Mouse (Mus musculus) CH12F3 (cell line): ENCODE data around the gene Srxn1.

ENCODE experiments used
- in situ Hi-C: fragments of 300-500 bp; cut with MboI; formaldehyde crosslinking; loops from 2 replicates; pipeline ENCODE4 v1.14.3; 2020; ENCODE audit warnings: low sequenced_read_pairs

Srxn1 gene

DNA sequence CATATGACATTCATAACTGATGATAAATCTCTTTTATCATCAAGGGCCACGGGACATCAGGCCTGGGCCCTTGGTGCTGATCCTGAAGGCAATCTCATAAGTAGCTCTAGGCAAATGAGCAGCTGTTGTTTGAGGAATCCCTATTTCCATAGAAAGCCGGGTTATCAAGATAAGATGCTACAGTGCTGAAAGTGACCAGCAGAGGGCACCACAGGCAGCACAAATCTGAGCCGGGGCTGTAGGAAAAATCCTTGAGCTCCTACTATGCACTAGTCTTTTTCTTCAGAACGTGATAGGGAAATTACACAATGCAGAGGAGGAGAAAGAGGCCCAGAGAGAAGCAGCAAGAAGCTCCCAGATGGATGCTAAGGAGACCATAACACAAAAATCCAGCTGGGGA, 16.2 kb upstream of the Srxn1 start:
- in situ Hi-C loops = no loop called here

DNA sequence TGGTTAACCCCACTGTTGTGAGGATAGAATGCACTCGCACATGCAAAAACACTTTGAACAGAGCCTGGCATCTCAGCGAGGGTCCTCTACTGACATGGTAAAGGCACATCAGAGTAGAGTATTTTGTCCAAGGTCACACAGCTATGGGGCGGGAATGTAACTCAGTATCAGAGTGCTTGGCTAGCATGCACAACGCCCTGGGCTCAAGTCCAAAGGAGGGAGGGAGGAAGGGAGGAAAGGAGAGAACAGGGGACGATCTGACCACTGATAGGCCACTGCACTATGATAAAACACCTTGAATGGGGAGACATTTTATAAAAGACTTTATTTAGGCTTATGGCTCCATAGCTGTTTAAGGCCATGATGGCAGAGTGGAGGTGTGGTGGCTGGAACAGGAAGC, 15.7 kb upstream of the Srxn1 start:
- in situ Hi-C loops = no loop called here

DNA sequence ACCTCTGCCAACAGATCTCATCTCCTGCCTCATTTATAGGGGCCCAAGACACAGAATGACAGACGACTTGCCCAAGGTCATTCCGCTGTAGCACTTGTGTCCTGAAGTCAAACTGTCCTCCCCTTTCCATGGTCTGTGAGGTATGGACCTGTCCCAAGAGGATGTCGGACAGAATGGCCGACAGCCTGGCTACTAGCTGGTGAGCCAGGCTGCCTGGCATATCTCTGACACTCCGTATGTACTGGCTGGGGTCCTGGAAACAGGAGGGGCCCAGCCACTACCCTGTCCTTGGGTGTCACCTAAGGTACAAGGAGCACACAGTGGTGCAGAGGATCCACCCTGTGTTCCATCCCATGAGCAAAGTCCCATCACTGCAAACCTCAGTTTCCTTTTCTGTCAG, 14.8 kb upstream of the Srxn1 start:
- in situ Hi-C loops = no loop called here

DNA sequence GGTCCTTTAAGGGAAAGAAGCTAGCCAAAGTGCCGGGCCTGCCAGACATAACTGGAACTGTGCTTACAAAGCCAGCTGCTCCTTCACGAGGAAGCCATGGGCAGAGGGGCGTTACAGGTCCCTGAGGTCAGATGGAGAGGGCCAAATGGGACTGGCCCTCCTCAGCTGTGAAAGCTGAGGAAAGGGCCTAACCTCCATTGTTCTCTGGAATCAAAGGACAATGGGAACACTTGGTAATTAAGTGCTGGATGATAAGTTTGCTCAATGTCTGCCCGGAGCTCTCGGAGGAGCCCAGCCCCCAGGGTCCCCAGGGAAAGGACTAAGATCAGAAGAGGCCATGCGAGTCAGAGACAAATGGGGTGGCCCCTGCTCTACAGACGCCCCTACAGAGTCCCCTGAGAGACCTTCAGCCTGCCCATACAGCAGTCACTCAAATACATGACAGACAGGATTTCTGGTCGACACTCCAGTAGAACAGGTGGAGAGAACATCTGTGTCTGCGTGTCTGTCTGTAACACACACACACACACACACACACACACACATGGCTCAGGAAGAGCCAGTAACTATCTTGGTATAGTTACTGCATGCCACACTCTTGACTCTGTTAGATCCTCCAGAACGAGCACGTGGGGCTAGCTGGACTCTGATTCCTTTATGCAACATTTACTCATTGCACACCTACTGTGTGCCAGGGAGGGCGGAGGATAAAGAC, 13.8 kb upstream of the Srxn1 start:
- in situ Hi-C loops = no loop called here

DNA sequence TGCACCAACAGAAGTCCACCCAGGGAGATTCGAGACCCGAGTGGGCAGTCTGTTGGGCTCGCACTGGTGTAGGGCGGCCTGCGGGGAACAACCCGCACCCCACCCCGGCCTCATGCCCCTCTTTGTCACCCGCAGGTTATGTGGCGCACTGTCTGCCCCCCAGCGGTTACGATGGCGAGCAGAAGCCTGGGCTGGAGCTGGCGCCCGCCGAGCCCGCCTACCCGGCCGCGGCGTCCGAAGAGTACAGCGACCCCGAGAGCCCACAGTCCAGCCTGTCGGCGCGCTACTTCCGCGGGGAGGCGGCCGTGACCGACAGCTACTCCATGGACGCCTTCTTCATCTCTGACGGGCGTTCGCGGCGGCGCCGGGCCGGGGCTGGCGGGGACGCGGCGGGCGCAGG, 12.4 kb upstream of the Srxn1 start:
- in situ Hi-C loops = no loop called here

DNA sequence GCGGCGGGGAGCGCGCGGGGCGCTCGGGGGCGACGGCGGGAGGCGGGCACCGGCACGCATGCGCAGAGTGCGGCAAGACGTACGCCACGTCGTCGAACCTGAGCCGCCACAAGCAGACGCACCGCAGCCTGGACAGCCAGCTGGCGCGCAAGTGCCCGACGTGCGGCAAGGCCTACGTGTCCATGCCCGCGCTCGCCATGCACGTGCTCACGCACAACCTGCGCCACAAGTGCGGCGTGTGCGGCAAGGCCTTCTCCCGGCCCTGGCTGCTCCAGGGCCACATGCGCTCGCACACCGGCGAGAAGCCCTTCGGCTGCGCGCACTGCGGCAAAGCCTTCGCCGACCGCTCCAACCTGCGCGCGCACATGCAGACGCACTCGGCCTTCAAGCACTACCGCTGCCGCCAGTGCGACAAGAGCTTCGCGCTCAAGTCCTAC, 11.9 kb upstream of the Srxn1 start:
- in situ Hi-C loops = no loop called here

DNA sequence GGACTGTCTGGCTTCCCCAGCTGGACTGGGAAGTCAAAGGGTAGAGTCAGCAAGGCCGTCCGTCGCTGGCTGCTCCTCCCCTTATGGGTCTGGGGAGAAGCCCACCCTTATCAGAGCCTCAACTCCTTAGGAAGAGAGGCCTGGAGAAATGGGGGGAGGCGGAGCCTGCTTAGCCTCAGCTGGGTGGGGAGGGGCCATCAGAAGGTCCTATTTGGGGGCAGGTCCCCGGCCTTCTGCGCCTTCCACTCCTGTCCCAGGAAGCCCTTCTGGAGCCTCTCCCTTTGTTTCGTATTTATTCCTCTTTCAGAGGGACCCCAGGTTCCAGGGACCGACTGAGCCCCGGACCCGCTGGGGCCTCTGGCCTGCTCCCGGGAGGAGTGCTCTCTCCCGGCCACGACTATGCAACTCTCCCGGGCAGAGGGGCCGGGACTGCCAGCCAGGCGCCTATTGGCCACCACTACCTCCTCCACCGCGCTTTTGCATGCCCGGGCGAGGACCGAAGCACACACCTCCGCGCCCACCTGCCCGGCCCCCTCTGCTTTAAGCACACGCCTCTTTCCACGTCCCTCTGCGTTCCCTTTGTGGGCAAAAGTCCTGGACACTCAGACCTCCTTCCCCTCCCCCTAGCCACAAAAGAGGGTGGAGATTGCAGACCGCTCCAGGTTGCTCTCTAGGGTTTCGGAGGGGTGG, 10.3 kb upstream of the Srxn1 start:
- in situ Hi-C loops = no loop called here

DNA sequence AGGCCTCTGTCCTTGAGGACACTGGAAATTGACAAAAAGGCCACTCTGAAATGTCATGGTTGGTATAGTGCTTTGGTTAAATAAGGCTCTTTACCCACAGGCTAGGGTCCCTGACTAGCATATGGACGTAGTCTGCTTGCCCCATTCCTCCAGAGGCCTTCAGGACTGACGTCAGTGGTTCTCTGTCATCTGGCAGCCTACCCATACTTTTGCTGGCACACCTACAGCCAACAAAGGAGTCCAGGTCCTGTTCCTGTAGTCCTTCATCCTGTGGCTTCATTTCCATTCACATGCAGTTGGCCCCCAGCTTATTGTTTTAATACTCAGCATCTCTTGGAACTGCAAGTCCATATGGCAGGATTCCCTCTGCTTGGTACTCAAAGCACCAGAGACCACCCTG, 8.4 kb upstream of the Srxn1 start:
- in situ Hi-C loops = no loop called here

DNA sequence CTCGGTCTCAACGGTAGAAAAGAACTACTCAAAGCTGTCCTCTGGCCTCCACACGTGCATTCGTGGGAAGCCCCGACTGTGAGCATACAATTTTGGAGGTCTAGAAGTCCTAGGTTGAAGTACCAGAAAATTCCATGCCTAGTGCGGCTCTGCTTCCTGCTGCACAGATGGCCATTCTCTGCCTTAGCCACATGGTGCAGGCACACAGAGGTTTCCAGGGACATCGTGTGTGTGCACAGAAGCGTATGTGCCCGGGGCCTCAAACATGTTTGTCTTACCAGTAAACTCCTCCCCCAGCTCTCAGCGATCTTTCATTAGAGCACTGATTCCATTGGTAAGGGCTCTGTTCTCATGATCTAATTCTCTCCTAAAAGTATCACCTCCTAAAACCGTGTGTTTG, 7.4 kb upstream of the Srxn1 start:
- in situ Hi-C loops = no loop called here

DNA sequence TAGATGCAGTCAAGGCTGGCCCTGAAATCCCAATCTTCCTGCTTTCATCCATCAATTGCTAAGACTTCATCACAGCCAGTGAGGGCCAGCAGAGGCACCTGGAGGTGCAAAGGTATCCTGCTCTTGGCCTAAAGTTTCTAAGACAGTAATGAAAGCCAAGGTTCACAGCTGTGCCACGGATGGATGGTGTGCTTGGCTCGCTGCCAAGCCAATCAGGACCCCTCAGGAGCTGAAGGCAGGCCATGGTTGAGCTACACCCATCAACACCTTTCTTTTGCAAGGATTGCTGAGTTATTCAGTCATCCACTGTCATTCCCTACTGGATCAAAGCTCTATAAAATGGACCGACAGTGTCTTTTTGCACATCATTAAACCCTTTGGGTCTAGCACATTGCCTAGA, 5.8 kb upstream of the Srxn1 start:
- in situ Hi-C loops = no loop called here

DNA sequence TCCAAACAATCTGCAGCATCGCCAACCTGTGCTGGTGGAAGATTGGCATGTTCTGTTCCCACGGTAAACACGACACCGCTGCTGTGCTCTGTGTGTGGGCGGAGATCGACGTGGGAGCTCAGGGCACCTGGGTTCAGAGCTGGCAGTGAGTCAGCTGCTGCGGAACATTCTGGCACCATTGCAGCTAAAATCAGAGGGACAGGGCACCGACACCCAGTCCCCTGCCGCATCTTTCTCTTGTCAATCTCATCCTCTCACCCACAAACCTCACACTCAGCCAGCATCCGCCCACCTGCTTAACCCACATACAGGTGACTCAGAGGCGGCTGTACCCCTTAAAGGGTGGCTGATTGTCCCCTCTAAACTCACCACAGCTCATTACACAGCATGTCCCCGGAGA, 3.6 kb upstream of the Srxn1 start:
- in situ Hi-C loops = loop anchor here (25.0 kb wide), 1 partner anchor 286 kb away; the partner anchor contains the start of genes Nrsn2 and Sox12

DNA sequence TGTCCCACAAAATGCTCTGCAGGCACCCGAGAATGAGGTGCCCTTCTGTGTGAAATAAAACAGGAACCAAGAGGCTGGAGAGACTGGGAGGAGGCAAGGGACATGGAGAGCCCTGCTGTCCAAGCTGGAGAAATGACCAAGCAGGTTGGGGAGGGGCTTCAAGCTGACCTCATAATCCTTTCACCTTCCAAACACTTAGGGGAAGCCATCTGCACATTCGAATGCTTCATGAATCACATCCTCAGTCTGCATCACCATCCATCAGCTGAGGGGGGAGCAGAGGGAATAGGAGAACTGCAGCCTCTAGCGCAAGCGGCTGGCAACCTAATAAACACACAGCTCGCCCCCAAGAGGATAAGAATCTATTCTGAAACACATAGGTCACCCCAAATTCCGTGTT, 2.9 kb upstream of the Srxn1 start:
- in situ Hi-C loops = loop anchor here (25.0 kb wide), 1 partner anchor 285 kb away; the partner anchor contains the start of genes Nrsn2 and Sox12

DNA sequence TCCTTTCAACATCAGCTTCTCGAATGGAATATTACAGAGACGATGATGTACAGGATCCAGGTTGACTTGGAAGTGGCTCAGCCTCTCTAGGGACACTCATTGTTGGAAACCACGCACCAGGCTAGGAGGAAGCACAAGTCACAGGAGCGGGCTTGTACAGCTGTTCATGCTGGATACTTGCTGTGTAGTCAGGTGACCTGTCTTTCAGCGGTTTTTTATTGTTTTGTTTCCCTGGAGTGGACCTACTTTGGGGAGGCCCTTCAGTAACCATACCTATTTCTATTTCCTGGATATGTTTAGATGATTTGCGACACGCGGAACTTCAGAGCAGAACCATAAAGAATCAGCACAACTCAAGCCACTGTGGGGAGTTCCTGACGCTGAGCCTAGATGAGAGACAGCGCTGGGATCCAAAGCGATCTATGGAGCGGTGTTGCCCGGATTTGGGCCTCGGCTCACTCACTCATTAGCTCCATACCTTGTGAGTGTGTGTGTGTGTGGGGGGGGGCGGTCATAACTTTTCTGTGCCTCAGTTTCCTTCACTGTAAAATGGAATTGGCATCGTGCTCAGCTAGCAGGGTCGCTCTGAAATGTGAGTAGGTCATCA, 502 bp upstream of the Srxn1 start:
- in situ Hi-C loops = loop anchor here (25.0 kb wide), 1 partner anchor 282 kb away; the partner anchor contains the start of genes Nrsn2 and Sox12

DNA sequence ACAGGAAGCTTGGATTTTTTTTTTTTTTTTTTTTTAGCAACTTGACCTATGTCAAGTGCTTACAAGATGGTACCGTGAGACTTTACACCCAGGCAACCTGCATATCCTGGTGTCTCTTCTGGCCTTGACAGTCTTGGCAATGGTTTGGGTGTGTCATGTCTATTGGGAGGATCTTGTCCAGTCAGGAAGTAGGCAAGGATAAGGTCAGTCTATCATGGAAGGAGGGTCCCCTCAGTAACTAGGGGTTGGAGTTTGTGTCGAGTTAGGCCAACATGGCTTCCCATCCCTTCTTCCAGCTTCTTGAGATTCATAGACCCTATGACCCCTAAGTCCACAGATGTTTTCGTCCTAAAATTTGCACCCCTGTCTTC, 894 bp downstream of the Srxn1 start:
- in situ Hi-C loops = loop anchor here (25.0 kb wide), 1 partner anchor 281 kb away; the partner anchor contains the start of genes Nrsn2 and Sox12

DNA sequence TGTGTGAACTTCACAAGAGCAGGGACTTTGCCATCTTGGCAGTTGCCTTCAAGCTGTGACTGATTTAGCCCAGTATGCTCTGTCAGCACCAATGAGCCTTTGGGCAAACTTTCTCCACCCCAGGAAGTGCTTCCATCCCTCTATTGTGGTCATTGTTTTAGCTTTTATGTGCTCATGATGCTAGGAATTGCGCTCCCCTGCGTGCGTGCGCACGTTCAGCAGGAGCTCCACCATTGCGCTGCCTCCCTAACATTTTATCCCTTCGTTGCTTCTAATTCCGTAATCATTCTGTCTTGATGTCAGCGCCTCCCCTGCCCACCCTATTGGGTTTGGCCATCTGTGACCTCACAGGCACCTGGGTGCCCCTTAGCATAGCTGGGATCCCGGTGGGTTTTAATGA, 1.3 kb downstream of the Srxn1 start:
- in situ Hi-C loops = loop anchor here (25.0 kb wide), 1 partner anchor 281 kb away; the partner anchor contains the start of genes Nrsn2 and Sox12

DNA sequence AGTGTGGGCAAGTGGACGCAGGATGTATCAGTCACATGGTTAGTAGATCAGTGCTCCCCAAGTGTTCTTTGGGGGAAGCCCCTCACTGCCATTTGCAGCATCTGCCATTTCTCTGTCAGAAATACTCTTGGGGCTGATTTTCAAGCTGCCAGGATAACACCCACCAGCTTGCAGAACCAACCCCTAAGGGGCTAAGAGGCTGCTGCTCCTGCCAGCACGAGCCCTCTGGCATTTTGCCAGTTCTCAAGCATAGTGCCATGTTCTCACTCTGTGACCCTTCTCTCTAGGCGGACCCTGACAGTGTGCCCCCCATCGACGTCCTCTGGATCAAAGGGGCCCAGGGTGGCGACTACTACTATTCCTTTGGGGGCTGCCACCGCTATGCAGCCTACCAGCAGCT, 3.4 kb downstream of the Srxn1 start:
- in situ Hi-C loops = loop anchor here (25.0 kb wide), 1 partner anchor 279 kb away; the partner anchor contains the start of genes Nrsn2 and Sox12

DNA sequence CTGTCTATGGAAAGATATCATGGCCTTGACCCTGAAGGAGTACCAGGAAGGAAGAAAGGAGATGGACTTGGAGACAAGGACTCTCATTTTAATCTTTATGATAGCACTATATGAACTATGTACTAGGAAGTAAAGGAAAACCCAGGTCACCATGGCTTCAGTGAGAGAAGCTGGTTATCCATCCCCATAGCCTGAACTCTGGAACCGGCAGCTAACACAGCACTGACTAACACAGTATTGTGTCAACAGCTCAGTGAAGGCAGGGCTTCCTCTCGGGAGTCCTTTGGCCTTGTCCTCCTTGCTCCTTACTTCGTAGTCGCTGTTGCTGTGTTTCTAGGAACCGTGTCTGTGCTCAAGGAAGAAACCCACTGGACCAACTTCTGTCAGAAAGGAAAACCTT, 4.1 kb downstream of the Srxn1 start:
- in situ Hi-C loops = loop anchor here (25.0 kb wide), 1 partner anchor 278 kb away; the partner anchor contains the start of genes Nrsn2 and Sox12

DNA sequence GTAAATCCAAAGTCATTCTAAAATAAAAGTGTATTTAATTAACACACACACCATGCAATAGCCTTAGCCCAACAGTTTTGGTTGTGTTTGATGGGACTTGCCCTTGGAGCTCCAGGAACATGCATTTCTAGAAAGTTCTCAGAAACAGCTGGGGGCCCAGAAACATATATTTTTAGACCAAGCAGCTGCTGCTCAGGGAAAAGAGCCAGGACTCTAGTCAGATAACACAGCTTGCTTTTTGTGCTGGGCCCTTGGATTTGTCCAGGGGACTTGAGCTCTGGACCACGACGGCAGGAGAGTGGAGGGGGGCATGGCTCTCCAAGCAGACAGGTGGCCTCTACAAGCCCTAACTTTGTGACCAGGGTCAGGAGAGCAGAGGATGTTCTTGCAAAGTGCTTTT, 6.0 kb downstream of the Srxn1 start:
- in situ Hi-C loops = loop anchor here (25.0 kb wide), 1 partner anchor 276 kb away; the partner anchor contains the start of genes Nrsn2 and Sox12

DNA sequence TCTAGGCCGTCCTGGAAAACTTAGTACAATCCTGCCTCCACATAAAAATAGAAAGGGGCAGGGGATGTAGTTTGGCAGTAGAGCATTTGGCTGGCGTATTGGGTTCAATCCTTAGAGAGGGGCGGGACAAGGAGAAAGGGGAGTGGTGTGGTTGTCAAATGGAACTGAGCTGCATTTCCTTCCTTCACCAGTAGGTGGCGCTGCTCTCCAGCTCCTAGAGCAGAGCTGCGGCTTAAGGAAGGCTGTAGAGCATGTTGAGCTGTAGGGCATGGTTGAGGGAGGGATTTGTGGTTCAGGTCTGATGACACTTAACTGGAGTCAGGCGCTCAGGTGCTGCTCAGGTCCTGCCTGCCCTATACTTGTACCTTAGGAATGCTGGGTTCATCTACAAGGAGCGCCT, 6.6 kb downstream of the Srxn1 start:
- in situ Hi-C loops = loop anchor here (25.0 kb wide), 1 partner anchor 275 kb away; the partner anchor contains the start of genes Nrsn2 and Sox12

DNA sequence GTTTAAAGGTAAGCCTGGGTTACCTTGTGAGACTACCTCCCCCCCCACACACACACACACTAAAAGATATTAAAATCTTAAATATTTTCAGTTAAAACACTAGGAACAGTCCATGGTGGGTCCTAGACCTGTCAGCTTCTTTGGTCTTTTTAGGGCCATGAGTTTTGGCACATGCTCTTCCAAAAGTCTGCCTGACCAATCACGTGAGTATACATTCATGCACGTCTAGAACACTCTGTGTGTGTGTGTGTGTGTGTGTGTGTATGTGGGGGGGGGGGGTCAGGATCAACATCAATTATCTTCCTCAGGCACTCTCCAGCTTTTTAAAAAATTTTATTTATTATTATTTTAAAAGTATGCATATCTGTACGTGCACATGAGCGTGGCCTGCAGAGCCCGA, 7.2 kb downstream of the Srxn1 start:
- in situ Hi-C loops = loop anchor here (25.0 kb wide), 1 partner anchor 275 kb away; the partner anchor contains the start of genes Nrsn2 and Sox12

DNA sequence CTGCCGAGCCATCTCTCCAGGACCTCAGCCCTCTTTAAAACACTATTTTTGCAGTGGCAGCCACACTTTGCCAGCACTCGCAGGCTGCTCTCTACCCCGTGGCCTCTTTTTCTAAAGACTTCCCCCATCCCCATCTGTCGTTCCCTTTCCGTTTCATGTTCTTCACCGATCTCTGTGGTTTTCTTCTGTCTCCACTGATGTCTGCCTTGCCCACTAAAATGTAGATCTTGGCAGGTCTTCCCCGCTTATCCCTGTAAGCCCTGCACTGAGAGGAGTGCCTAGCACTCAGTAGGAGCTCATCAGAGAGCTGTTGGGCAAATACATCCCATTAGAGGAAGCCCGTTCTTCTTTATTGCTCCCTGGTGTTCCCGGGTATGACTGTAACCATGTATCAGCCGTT, 7.7 kb downstream of the Srxn1 start:
- in situ Hi-C loops = loop anchor here (25.0 kb wide), 1 partner anchor 274 kb away; the partner anchor contains the start of genes Nrsn2 and Sox12
